Comparison of ENCODE assay signal across 1 mouse cellular context in genomic region chr5:135951660-135952059, GRCm38 (mm10).
TF ChIP-seq lines count a peak whose summit lies in the region.

No protein-coding gene starts in this region.

TF ChIP-seq in MEL, 35 proteins besides CTCF, POLR2A, EP300 and RAD21 (continued from another document):
- TF ChIP-seq RCOR1 (IDR thresholded peaks at IDR 0.05; ENCODE audit: low read depth, low read length) = no peak
- TF ChIP-seq SIN3A (IDR thresholded peaks at IDR 0.05; ENCODE audit: low read length) = no peak
- 0 out of 2 replicates have a peak, but pooled peaks have one; percentile 18 for TF ChIP-seq ELF1 (IDR thresholded peaks at IDR 0.05; ENCODE audit: low read depth, low read length)
- peak; percentile 84 for TF ChIP-seq ZNF384 (IDR thresholded peaks at IDR 0.05; ENCODE audit: low read depth, low read length)
